Mouse (Mus musculus) liver, embryonic 13.5 days (tissue): ENCODE results near the gene Rps6kc1. TPM values are rescaled to one million over a fixed set of nuclear protein-coding genes. Genes with fewer than 3 reads are reported as not detected.
"Not testable (repeated sequence)": the region's sequence is repeated elsewhere in the genome, so short reads cannot be mapped to it uniquely, and the experiment has no call there.

Source experiments
- ATAC-seq: fragments of 200-750 bp; cut with Nextera tagmentation; 2 replicates; pipeline ENCODE4 v1.8.0; 2017; ENCODE audit warnings: low read depth, mild to moderate bottlenecking, moderate number of reproducible peaks, moderate library complexity
- DNase-seq: peaks from one replicate; pipeline ENCODE4 v3.0.0; 2022
- H3K27ac ChIP-seq: fragments of 300-500 bp; sonication (generic); 2 replicates; pipeline ENCODE4 v1.5.1; 2015; ENCODE audit warnings: moderate library complexity, mild to moderate bottlenecking, inconsistent platforms
- H3K27me3 ChIP-seq: fragments of 300-500 bp; sonication (generic); 2 replicates; pipeline ENCODE4 v1.6.1; 2015; ENCODE audit warnings: mild to moderate bottlenecking, inconsistent platforms
- H3K36me3 ChIP-seq: fragments of 300-500 bp; sonication (generic); 2 replicates; pipeline ENCODE4 v1.6.1; 2015; ENCODE audit warnings: mild to moderate bottlenecking, inconsistent platforms
- H3K4me1 ChIP-seq: fragments of 300-500 bp; sonication (generic); replicated peaks from 2 replicates; pipeline ENCODE4 v1.6.1; 2015; ENCODE audit warnings: inconsistent platforms
- H3K4me2 ChIP-seq: fragments of 300-500 bp; sonication (generic); 2 replicates; pipeline ENCODE4 v1.6.1; 2015; ENCODE audit warnings: inconsistent platforms, mild to moderate bottlenecking, moderate library complexity
- H3K4me3 ChIP-seq: fragments of 300-500 bp; sonication (generic); replicated peaks from 2 replicates; pipeline ENCODE4 v1.5.1; 2015; ENCODE audit warnings: mild to moderate bottlenecking, inconsistent platforms
- H3K9ac ChIP-seq: fragments of 300-500 bp; sonication (generic); 2 replicates; pipeline ENCODE4 v1.6.1; 2015; ENCODE audit warnings: mild to moderate bottlenecking, inconsistent platforms
- H3K9me3 ChIP-seq: fragments of 300-500 bp; sonication (generic); replicated peaks from 2 replicates; pipeline ENCODE4 v1.6.1; 2016; ENCODE audit warnings: inconsistent platforms
- WGBS: fragments of 180-500 bp; shearing (Covaris S2); methylation state at CpG from one replicate; pipeline ENCODE4 v1.1.7; 2015; ENCODE audit not compliant: insufficient replicate concordance; 5-methylcytosine and 5-hydroxymethylcytosine counted together
- polyA plus RNA-seq: library from polyadenylated mRNA; unstranded; fragments of >200 nt; fragmentation: Nextera tagmentation; extraction: Ambion mirVana; gene quantifications from 2 replicates; pipeline ENCODE4 v1.2.1, GENCODE M21; 2015

The Rps6kc1 gene
- polyA plus RNA-seq, 1 experiment from 2014 or later, result 3.6 TPM

- under 1% methylated on average over 56 of the region's 79 CpGs for WGBS
- Histone ChIP-seq H3K27me3 (peaks cover 4% of the 10 kb centered on the region; the same call in 1 of the 2 replicates), H3K27ac (peak overlapping the region; percentile 96), H3K4me1 (peaks cover 23% of the 10 kb centered on the region), H3K36me3 (0 out of 2 replicates have a peak, but pooled peaks cover 3% of the 10 kb centered on the region), H3K9me3 (no peaks in the 10 kb centered on the region), H3K4me3 (peak overlapping the region; percentile 80), H3K4me2 (peak overlapping the region; percentile 84), H3K9ac (peak overlapping the region; percentile 92)
- DNase-seq, result peak; percentile 96
- ATAC-seq, result peak; percentile 96
These were observed 16.9 kb upstream of the Rps6kc1 start for GRCm38 (mm10) chr1:190928370-190929009.

- DNase-seq (no peak), ATAC-seq (peak; percentile 19)
- WGBS, result 6% methylated on average over 16 of the region's 16 CpGs
These were observed 16.3 kb upstream of the Rps6kc1 start for GRCm38 (mm10) chr1:190927751-190928369.

GRCm38 (mm10) chr1:190927311-190927710, 15.7 kb upstream of the Rps6kc1 start:
- Histone ChIP-seq H3K27ac (no peak overlapping the region), H3K36me3 (no peaks in the 10 kb centered on the region), H3K27me3 (peaks cover 11% of the 10 kb centered on the region; the same call in 1 of the 2 replicates), H3K4me1 (peaks cover 23% of the 10 kb centered on the region), H3K9me3 (no peaks in the 10 kb centered on the region), H3K4me2 (peak overlapping the region; percentile 84), H3K9ac (peak overlapping the region; percentile 92), H3K4me3 (peak overlapping the region; percentile 80)
- DNase-seq, result no peak
- 80% methylated on average over 3 of the region's 3 CpGs for WGBS
- ATAC-seq, result no peak

More at GRCm38 (mm10) chr1:190927751-190928369, 16.3 kb upstream of the Rps6kc1 start:
- Histone ChIP-seq H3K4me2 (peak overlapping the region; percentile 84), H3K9ac (peak overlapping the region; percentile 92), H3K36me3 (no peaks in the 10 kb centered on the region), H3K4me3 (peak overlapping the region; percentile 80), H3K4me1 (peaks cover 23% of the 10 kb centered on the region), H3K27ac (peak overlapping the region; percentile 96), H3K27me3 (peaks cover 7% of the 10 kb centered on the region; the same call in 1 of the 2 replicates), H3K9me3 (no peaks in the 10 kb centered on the region)

- ATAC-seq, H3K4me3 ChIP-seq, H3K36me3 ChIP-seq, H3K4me2 ChIP-seq, H3K27ac ChIP-seq, DNase-seq, H3K9me3 ChIP-seq, H3K9ac ChIP-seq: not testable (repeated sequence)
- Histone ChIP-seq H3K27me3 (peaks cover 12% of the 10 kb centered on the region; the same call in 1 of the 2 replicates), H3K4me1 (peaks cover 18% of the 10 kb centered on the region)
- 64% methylated on average over 3 of the region's 3 CpGs for WGBS
These were observed 13.2 kb upstream of the Rps6kc1 start, which contains the start of gene Angel2 for GRCm38 (mm10) chr1:190924812-190925211. Angel2 (plus strand) TSS chr1:190925112.

- Histone ChIP-seq H3K27me3 (peaks cover 12% of the 10 kb centered on the region; the same call in 1 of the 2 replicates), H3K4me1 (peaks cover 3% of the 10 kb centered on the region; the same call in 1 of the 2 replicates), H3K27ac (no peak overlapping the region), H3K4me2 (no peak overlapping the region), H3K36me3 (no peaks in the 10 kb centered on the region), H3K9me3 (no peaks in the 10 kb centered on the region), H3K9ac (no peak overlapping the region), H3K4me3 (no peak overlapping the region)
- WGBS, result 57% methylated on average over 8 of the region's 8 CpGs
- DNase-seq (no peak), ATAC-seq (peak; percentile 20; the same call in 1 of the 2 replicates)
These were observed 8.3 kb upstream of the Rps6kc1 start for GRCm38 (mm10) chr1:190919725-190920469.

- no peak for ATAC-seq
- Histone ChIP-seq H3K9ac (no peak overlapping the region), H3K36me3 (no peaks in the 10 kb centered on the region), H3K4me3 (no peak overlapping the region), H3K27me3 (peaks cover 15% of the 10 kb centered on the region; the same call in 1 of the 2 replicates), H3K4me1 (peaks cover 3% of the 10 kb centered on the region; the same call in 1 of the 2 replicates), H3K27ac (no peak overlapping the region), H3K9me3 (no peaks in the 10 kb centered on the region), H3K4me2 (no peak overlapping the region)
- WGBS, result 55% methylated on average over 7 of the region's 7 CpGs
- no peak for DNase-seq
These were observed 7.4 kb upstream of the Rps6kc1 start for GRCm38 (mm10) chr1:190918938-190919337.

GRCm38 (mm10) chr1:190912623-190913022, 1.1 kb upstream of the Rps6kc1 start:
- Histone ChIP-seq H3K9me3 (no peaks in the 10 kb centered on the region), H3K4me2 (peak overlapping the region; percentile 89; the same call in 1 of the 2 replicates), H3K27ac (no peak overlapping the region), H3K36me3 (no peaks in the 10 kb centered on the region), H3K27me3 (0 out of 2 replicates have a peak, but pooled peaks cover 7% of the 10 kb centered on the region), H3K4me1 (peaks cover 16% of the 10 kb centered on the region), H3K4me3 (no peak overlapping the region), H3K9ac (no peak overlapping the region)
- ATAC-seq (no peak), DNase-seq (no peak)
- 54% methylated on average over 1 of the region's 1 CpGs for WGBS

- peak overlapping the region; percentile 79 for H3K9ac ChIP-seq
These were observed 734 bp downstream of the Rps6kc1 start for GRCm38 (mm10) chr1:190910836-190911235.

GRCm38 (mm10) chr1:190904714-190905113, 6.9 kb downstream of the Rps6kc1 start:
- H3K27me3 ChIP-seq, result no peaks in the 10 kb centered on the region
- 81% methylated on average over 16 of the region's 16 CpGs for WGBS
- no peak overlapping the region for H3K27ac ChIP-seq
- peaks cover 14% of the 10 kb centered on the region for H3K36me3 ChIP-seq
- H3K9ac ChIP-seq, result no peak overlapping the region
- no peaks in the 10 kb centered on the region for H3K9me3 ChIP-seq
- no peak for ATAC-seq
- no peaks in the 10 kb centered on the region for H3K4me1 ChIP-seq
- no peak for DNase-seq
- H3K4me3 ChIP-seq, result no peak overlapping the region
- no peak overlapping the region for H3K4me2 ChIP-seq

More at GRCm38 (mm10) chr1:190910836-190911235, 734 bp downstream of the Rps6kc1 start:
- WGBS, result 65% methylated on average over 6 of the region's 6 CpGs
- Histone ChIP-seq H3K27me3 (0 out of 2 replicates have a peak, but pooled peaks cover 7% of the 10 kb centered on the region), H3K4me3 (peak overlapping the region; percentile 80), H3K4me1 (peaks cover 16% of the 10 kb centered on the region), H3K9me3 (no peaks in the 10 kb centered on the region), H3K36me3 (no peaks in the 10 kb centered on the region), H3K27ac (no peak overlapping the region), H3K4me2 (peak overlapping the region; percentile 89)
- DNase-seq (no peak), ATAC-seq (no peak)

GRCm38 (mm10) chr1:190904136-190904535, 7.4 kb downstream of the Rps6kc1 start:
- H3K27ac ChIP-seq, result no peak overlapping the region
- no peaks in the 10 kb centered on the region for H3K4me1 ChIP-seq
- DNase-seq, result no peak
- no peak overlapping the region for H3K4me2 ChIP-seq
- 83% methylated on average over 3 of the region's 3 CpGs for WGBS
- H3K9ac ChIP-seq, result no peak overlapping the region
- H3K27me3 ChIP-seq, result no peaks in the 10 kb centered on the region
- no peaks in the 10 kb centered on the region for H3K9me3 ChIP-seq
- H3K36me3 ChIP-seq, result peaks cover 16% of the 10 kb centered on the region
- H3K4me3 ChIP-seq, result no peak overlapping the region
- no peak for ATAC-seq

GRCm38 (mm10) chr1:190901082-190901481, 10.5 kb downstream of the Rps6kc1 start:
- no peak for DNase-seq
- Histone ChIP-seq H3K4me1 (peaks cover 1% of the 10 kb centered on the region; the same call in 1 of the 2 replicates), H3K9ac (no peak overlapping the region), H3K36me3 (peaks cover 19% of the 10 kb centered on the region), H3K27ac (no peak overlapping the region), H3K4me2 (no peak overlapping the region), H3K27me3 (no peaks in the 10 kb centered on the region), H3K4me3 (no peak overlapping the region), H3K9me3 (no peaks in the 10 kb centered on the region)
- ATAC-seq, result no peak
- WGBS, result 67% methylated on average over 2 of the region's 2 CpGs
